Mouse (Mus musculus) myocyte (in vitro differentiated cells): Measurements from ENCODE around the gene Dda1. TPM values are rescaled to one million over a fixed set of nuclear protein-coding genes. Genes with fewer than 3 reads are reported as not detected.

Source experiments
- H3K27me3 ChIP-seq: one replicate; pipeline ENCODE4 v1.6.1; 2011; ENCODE audit not compliant: control insufficient read depth, insufficient read depth, insufficient read length
- H3K36me3 ChIP-seq: one replicate; pipeline ENCODE4 v1.6.1; 2011; ENCODE audit not compliant: control insufficient read depth, insufficient read depth
- H3K4me2 ChIP-seq: one replicate; pipeline ENCODE4 v1.6.1; 2011; ENCODE audit warnings: low read depth, control low read depth
- H3K4me3 ChIP-seq: one replicate; pipeline ENCODE4 v1.5.1; 2011; ENCODE audit warnings: mild to moderate bottlenecking, control low read depth, moderate library complexity
- H3K79me2 ChIP-seq: one replicate; pipeline ENCODE4 v1.6.1; 2011; ENCODE audit not compliant: control insufficient read depth, insufficient read depth
- H3ac ChIP-seq: one replicate; pipeline ENCODE4 v1.6.1; 2011; ENCODE audit not compliant: control insufficient read depth, insufficient read length
- CEBPB ChIP-seq: IDR thresholded peaks from 2 replicates; pipeline ENCODE4 v1.6.1; 2011; ENCODE audit warnings: mild to moderate bottlenecking, moderate library complexity; ENCODE audit not compliant: poor library complexity, insufficient read depth, severe bottlenecking
- E2F4 ChIP-seq: IDR thresholded peaks from one replicate; pipeline ENCODE4 v1.6.1; 2011; ENCODE audit warnings: mild to moderate bottlenecking, control low read depth, moderate library complexity; ENCODE audit not compliant: insufficient read depth
- MAX ChIP-seq: IDR thresholded peaks from one replicate; pipeline ENCODE4 v1.6.1; 2011; ENCODE audit warnings: low read depth, mild to moderate bottlenecking, control low read depth
- MYOD1 ChIP-seq, 3 experiments: IDR thresholded peaks; one replicate each; pipeline ENCODE4 v1.6.1; 2011; ENCODE audit warnings: control low read depth in 2 of 3, low read depth in 2 of 3, mild to moderate bottlenecking in 2 of 3, moderate library complexity in 1 of 3; ENCODE audit not compliant: insufficient read length in 2 of 3, control insufficient read depth in 1 of 3
- MYOG ChIP-seq, 3 experiments: IDR thresholded peaks; one replicate each; pipeline ENCODE4 v1.6.1; 2011; ENCODE audit warnings: control low read depth in 2 of 3, low read depth in 2 of 3, mild to moderate bottlenecking in 2 of 3; ENCODE audit not compliant: insufficient read length in 2 of 3, control insufficient read depth in 1 of 3, insufficient read depth in 1 of 3
- POLR2A ChIP-seq: IDR thresholded peaks from one replicate; pipeline ENCODE4 v1.6.1; 2011; ENCODE audit warnings: low read depth, mild to moderate bottlenecking, control low read depth, moderate library complexity; ENCODE audit not compliant: insufficient read length
- POLR2AphosphoS2 ChIP-seq: IDR thresholded peaks from one replicate; pipeline ENCODE4 v1.6.1; 2011; ENCODE audit warnings: low read depth, control low read depth; ENCODE audit not compliant: insufficient read length
- REST ChIP-seq: IDR thresholded peaks from one replicate; pipeline ENCODE4 v1.6.1; 2011; ENCODE audit warnings: mild to moderate bottlenecking, control low read depth, moderate library complexity; ENCODE audit not compliant: insufficient read depth, insufficient read length
- SRF ChIP-seq: IDR thresholded peaks from one replicate; pipeline ENCODE4 v1.6.1; 2011; ENCODE audit warnings: low read depth; ENCODE audit not compliant: control insufficient read depth, insufficient read length
- TCF12 ChIP-seq: IDR thresholded peaks from one replicate; pipeline ENCODE4 v1.6.1; 2011; ENCODE audit warnings: mild to moderate bottlenecking, control low read depth; ENCODE audit not compliant: poor library complexity, insufficient read depth, severe bottlenecking
- TCF3 ChIP-seq: IDR thresholded peaks from one replicate; pipeline ENCODE4 v1.6.1; 2011; ENCODE audit warnings: low read depth, control low read depth; ENCODE audit not compliant: insufficient read length
- USF1 ChIP-seq: IDR thresholded peaks from one replicate; pipeline ENCODE4 v1.6.1; 2011; ENCODE audit warnings: low read depth, mild to moderate bottlenecking, control low read depth, moderate library complexity
- polyA plus RNA-seq: library from polyadenylated mRNA; unstranded; fragments of >200 nt; fragmentation: generic; extraction: Trizol; gene quantifications from one replicate; pipeline ENCODE4 v1.2.1, GENCODE M21; 2012; ENCODE audit warnings: missing spikeins

Gene Dda1
- polyA plus RNA-seq, 1 experiment: 117 TPM

- Histone ChIP-seq H3K79me2 (peaks cover 22% of the 10 kb centered on the region), H3K36me3 (no peaks in the 10 kb centered on the region), H3K4me2 (peak overlapping the region; percentile 87), H3K4me3 (peak overlapping the region; percentile 45), H3ac (peak overlapping the region; percentile 49), H3K27me3 (no peaks in the 10 kb centered on the region)
- TF ChIP-seq TCF12 (no peak), REST (no peak), E2F4 (no peak), CEBPB (no peak)
These were observed 3.3 kb upstream of the Dda1 start for GRCm38 (mm10) chr8:71465733-71466132.

- peak overlapping the region; percentile 45 for H3K4me3 ChIP-seq
- TF ChIP-seq REST (no peak), CEBPB (no peak), USF1 (no peak)
These were observed 2.8 kb upstream of the Dda1 start for GRCm38 (mm10) chr8:71466198-71466597.

GRCm38 (mm10) chr8:71467201-71467600 is 1.8 kb upstream of the Dda1 start:
- no peak overlapping the region for H3K4me3 ChIP-seq
- no peak for TF ChIP-seq USF1
- TF ChIP-seq MYOG (IDR thresholded peaks at IDR 0.05; ENCODE audit: control insufficient read depth in 1 of 3, insufficient read depth in 1 of 3, insufficient read length in 2 of 3, low read depth in 2 of 3): no peak
- TF ChIP-seq POLR2AphosphoS2: no peak
- no peak for TF ChIP-seq MAX
- TF ChIP-seq MYOD1 (IDR thresholded peaks at IDR 0.05; ENCODE audit: control insufficient read depth in 1 of 3, insufficient read length in 2 of 3, low read depth in 2 of 3): no peak
- no peak for TF ChIP-seq POLR2A
- TF ChIP-seq SRF: no peak
- TF ChIP-seq TCF3: no peak
- no peak for TF ChIP-seq TCF12
- TF ChIP-seq CEBPB: no peak
- TF ChIP-seq REST: no peak
- TF ChIP-seq E2F4: no peak

More at GRCm38 (mm10) chr8:71466198-71466597, 2.8 kb upstream of the Dda1 start:
- H3K79me2 ChIP-seq: peaks cover 25% of the 10 kb centered on the region
- no peak overlapping the region for H3ac ChIP-seq
- H3K4me2 ChIP-seq: peak overlapping the region; percentile 87
- no peaks in the 10 kb centered on the region for H3K36me3 ChIP-seq
- H3K27me3 ChIP-seq: no peaks in the 10 kb centered on the region

GRCm38 (mm10) chr8:71468001-71468400 is 998 bp upstream of the Dda1 start:
- Histone ChIP-seq H3K36me3 (peaks cover 5% of the 10 kb centered on the region), H3K79me2 (peaks cover 23% of the 10 kb centered on the region), H3K27me3 (no peaks in the 10 kb centered on the region), H3ac (no peak overlapping the region), H3K4me2 (no peak overlapping the region), H3K4me3 (no peak overlapping the region)
- TF ChIP-seq E2F4: no peak
- TF ChIP-seq SRF: no peak
- no peak for TF ChIP-seq TCF3
- TF ChIP-seq TCF12: no peak
- no peak for TF ChIP-seq POLR2AphosphoS2
- TF ChIP-seq MAX: no peak
- TF ChIP-seq MYOD1 (IDR thresholded peaks at IDR 0.05; ENCODE audit: control insufficient read depth in 1 of 3, insufficient read length in 2 of 3, low read depth in 2 of 3): no peak
- no peak for TF ChIP-seq REST
- TF ChIP-seq USF1: no peak
- no peak for TF ChIP-seq POLR2A
- TF ChIP-seq MYOG (IDR thresholded peaks at IDR 0.05; ENCODE audit: control insufficient read depth in 1 of 3, insufficient read depth in 1 of 3, insufficient read length in 2 of 3, low read depth in 2 of 3): no peak
- TF ChIP-seq CEBPB: no peak

More at GRCm38 (mm10) chr8:71467201-71467600, 1.8 kb upstream of the Dda1 start:
- Histone ChIP-seq H3K4me2 (no peak overlapping the region), H3K79me2 (peaks cover 29% of the 10 kb centered on the region), H3ac (no peak overlapping the region), H3K27me3 (no peaks in the 10 kb centered on the region), H3K36me3 (peaks cover 3% of the 10 kb centered on the region)

- Histone ChIP-seq H3K79me2 (peaks cover 23% of the 10 kb centered on the region), H3ac (peak overlapping the region; percentile 6), H3K4me2 (peak overlapping the region; percentile 86), H3K36me3 (peaks cover 5% of the 10 kb centered on the region), H3K27me3 (no peaks in the 10 kb centered on the region), H3K4me3 (peak overlapping the region; percentile 67)
- TF ChIP-seq SRF: no peak
These were observed 412 bp downstream of the Dda1 start for GRCm38 (mm10) chr8:71469411-71469810.
